Mouse (Mus musculus) MEL (cell line): ENCODE measurements around the gene Slc45a1. TPM values are rescaled to one million over a fixed set of nuclear protein-coding genes. Genes with fewer than 3 reads are reported as not detected.

Experiments used
- DNase-seq: peaks from one replicate; pipeline ENCODE4 v3.0.0; 2011; ENCODE audit warnings: low read depth, low spot score
- H3K27ac ChIP-seq: 2 replicates; pipeline ENCODE4 v1.5.1; 2012; ENCODE audit warnings: low read depth, mild to moderate bottlenecking, control low read depth, low read length, moderate library complexity; ENCODE audit not compliant: control insufficient read depth
- H3K27me3 ChIP-seq, 2 experiments: fragments of 150-350 bp in 1 of 2; sonication (generic) in 1 of 2; 2 replicates each; pipeline ENCODE4 v1.6.1; 2012; ENCODE audit warnings: low read length in 2 of 2, mild to moderate bottlenecking in 2 of 2, improper control_type of control experiment in 1 of 2, moderate library complexity in 1 of 2; ENCODE audit not compliant: insufficient read depth in 2 of 2, control insufficient read depth in 1 of 2
- H3K36me3 ChIP-seq, 2 experiments: 2 replicates each; pipeline ENCODE4 v1.6.1; 2012 to 2014; ENCODE audit warnings: low read length in 2 of 2, improper control_type of control experiment in 1 of 2, inconsistent platforms in 1 of 2, mild to moderate bottlenecking in 1 of 2; ENCODE audit not compliant: insufficient read depth in 2 of 2, control insufficient read depth in 1 of 2
- H3K4me1 ChIP-seq, 2 experiments: fragments of 150-350 bp in 1 of 2; sonication (generic) in 1 of 2; 2 replicates each; pipeline ENCODE4 v1.6.1; 2012; ENCODE audit warnings: low read length in 2 of 2, improper control_type of control experiment in 1 of 2, mild to moderate bottlenecking in 1 of 2; ENCODE audit not compliant: insufficient read depth in 2 of 2, control insufficient read depth in 1 of 2
- H3K4me3 ChIP-seq, 2 experiments: fragments of 150-350 bp in 1 of 2; sonication (generic) in 1 of 2; 2 replicates each; pipeline ENCODE4 v1.5.1; 2012; ENCODE audit warnings: low read depth in 2 of 2, low read length in 2 of 2, mild to moderate bottlenecking in 2 of 2, moderate library complexity in 2 of 2, control low read depth in 1 of 2, improper control_type of control experiment in 1 of 2; ENCODE audit not compliant: control insufficient read depth in 1 of 2, insufficient read depth in 1 of 2
- H3K79me2 ChIP-seq: 2 replicates; pipeline ENCODE4 v1.6.1; 2012; ENCODE audit warnings: mild to moderate bottlenecking, low read length, moderate library complexity; ENCODE audit not compliant: control insufficient read depth, poor library complexity, insufficient read depth
- H3K9ac ChIP-seq: 2 replicates; pipeline ENCODE4 v1.6.1; 2012; ENCODE audit warnings: low read depth, mild to moderate bottlenecking, control low read depth, low read length, moderate library complexity; ENCODE audit not compliant: control insufficient read depth, poor library complexity, severe bottlenecking
- H3K9me3 ChIP-seq: fragments of 150-350 bp; sonication (generic); replicated peaks from 2 replicates; pipeline ENCODE4 v1.6.1; 2012; ENCODE audit warnings: mild to moderate bottlenecking, low read length, improper control_type of control experiment, moderate library complexity; ENCODE audit not compliant: insufficient read depth
- BHLHE40 ChIP-seq: IDR thresholded peaks from 2 replicates; pipeline ENCODE4 v1.6.1; 2012; ENCODE audit warnings: low read depth, mild to moderate bottlenecking, inconsistent platforms, low read length, improper control_type of control experiment, borderline replicate concordance
- CHD2 ChIP-seq: IDR thresholded peaks from 2 replicates; pipeline ENCODE4 v1.6.1; 2011; ENCODE audit warnings: low read length, improper control_type of control experiment
- CTCF ChIP-seq, 3 experiments: IDR thresholded peaks in 2 of 3; conservative IDR thresholded peaks in 1 of 3; 2 replicates each; pipeline ENCODE4 v1.5.1; 2011 to 2012; ENCODE audit warnings: low read length in 3 of 3, low read depth in 2 of 3, mild to moderate bottlenecking in 2 of 3, improper control_type of control experiment in 1 of 3, inconsistent platforms in 1 of 3, mixed read lengths in 1 of 3, moderate library complexity in 1 of 3; ENCODE audit not compliant: control insufficient read depth in 1 of 3, insufficient read depth in 1 of 3, poor library complexity in 1 of 3, severe bottlenecking in 1 of 3
- GATA1 ChIP-seq: IDR thresholded peaks from 2 replicates; pipeline ENCODE4 v1.6.1; 2011; ENCODE audit warnings: low read depth, low read length, improper control_type of control experiment
- HCFC1 ChIP-seq: IDR thresholded peaks from 2 replicates; pipeline ENCODE4 v1.6.1; 2012; ENCODE audit warnings: low read depth, mild to moderate bottlenecking, inconsistent platforms, low read length, improper control_type of control experiment, moderate library complexity
- JUND ChIP-seq: IDR thresholded peaks from 2 replicates; pipeline ENCODE4 v1.6.1; 2011; ENCODE audit warnings: low read depth, mild to moderate bottlenecking, improper control_type of control experiment, low read length
- KAT2A ChIP-seq: conservative IDR thresholded peaks from 2 replicates; pipeline ENCODE4 v1.6.1; 2012; ENCODE audit warnings: low read depth, low read length, improper control_type of control experiment, inconsistent platforms
- MAX ChIP-seq: IDR thresholded peaks from 2 replicates; pipeline ENCODE4 v1.6.1; 2011; ENCODE audit warnings: low read length, improper control_type of control experiment
- MXI1 ChIP-seq: IDR thresholded peaks from 2 replicates; pipeline ENCODE4 v1.6.1; 2011; ENCODE audit warnings: mild to moderate bottlenecking, low read depth, low read length, improper control_type of control experiment
- POLR2AphosphoS5 ChIP-seq: IDR thresholded peaks from 2 replicates; pipeline ENCODE4 v1.6.1; 2012; ENCODE audit warnings: low read depth, borderline replicate concordance, mild to moderate bottlenecking, inconsistent platforms, low read length, moderate library complexity, mixed read lengths
- RAD21 ChIP-seq: IDR thresholded peaks from 2 replicates; pipeline ENCODE4 v1.6.1; 2011; ENCODE audit warnings: mild to moderate bottlenecking, low read depth, low read length, improper control_type of control experiment
- SIN3A ChIP-seq: IDR thresholded peaks from 2 replicates; pipeline ENCODE4 v1.6.1; 2012; ENCODE audit warnings: low read length, improper control_type of control experiment, inconsistent platforms
- SMC3 ChIP-seq: IDR thresholded peaks from 2 replicates; pipeline ENCODE4 v1.6.1; 2011; ENCODE audit warnings: low read depth, low read length, improper control_type of control experiment
- TBP ChIP-seq: IDR thresholded peaks from 2 replicates; pipeline ENCODE4 v1.8.0; 2011; ENCODE audit warnings: low read depth, low read length, improper control_type of control experiment
- ZC3H11A ChIP-seq: IDR thresholded peaks from 2 replicates; pipeline ENCODE4 v1.6.1; 2012; ENCODE audit warnings: low read depth, mild to moderate bottlenecking, inconsistent platforms, low read length, improper control_type of control experiment
- ZKSCAN1 ChIP-seq: IDR thresholded peaks from 2 replicates; pipeline ENCODE4 v1.6.1; 2012; ENCODE audit warnings: low read depth, mild to moderate bottlenecking, inconsistent platforms, low read length, improper control_type of control experiment, moderate library complexity
- polyA plus RNA-seq, 2 experiments: library from polyadenylated mRNA; stranded (reverse) in 1 of 2; unstranded in 1 of 2; fragments of >175 nt in 1 of 2; fragments of >200 nt in 1 of 2; gene quantifications; 2 replicates each; pipeline versions ENCODE4 v1.2.1 to v1.2.4; 2012; ENCODE audit warnings: low replicate concordance in 2 of 2, low read depth in 1 of 2; ENCODE audit not compliant: insufficient read length in 2 of 2, insufficient read depth in 1 of 2, missing spikeins in 1 of 2
- total RNA-seq: library from RNA; depleted of rRNA; stranded (reverse); fragments of 300-350 nt; gene quantifications from 2 replicates; pipeline ENCODE4 v1.2.3, GENCODE M21; 2012

Slc45a1 gene
- total and polyA plus RNA-seq, 3 experiments, result not detected

- no peak overlapping the region for H3K4me3 ChIP-seq
- no peaks in the 10 kb centered on the region for H3K9me3 ChIP-seq
- H3K36me3 ChIP-seq, result no peaks in the 10 kb centered on the region
- no peak overlapping the region for H3K27ac ChIP-seq
- H3K9ac ChIP-seq, result no peak overlapping the region
- no peaks in the 10 kb centered on the region for H3K79me2 ChIP-seq
- TF ChIP-seq GATA1 (no peak), ZC3H11A (peak; percentile 85), CTCF (IDR thresholded peaks at IDR 0.05 in 2 of 3, conservative IDR thresholded peaks at IDR 0.05 in 1 of 3; ENCODE audit: control insufficient read depth in 1 of 3, insufficient read depth in 1 of 3, low read depth in 2 of 3, low read length in 3 of 3, poor library complexity in 1 of 3, severe bottlenecking in 1 of 3) (peak; percentile 93 to 96 (median 96)), RAD21 (peak; percentile 86), JUND (no peak), HCFC1 (no peak), MAX (no peak), SIN3A (no peak), SMC3 (peak; percentile 93), BHLHE40 (no peak)
- peak; percentile 72 for DNase-seq
- no peaks in the 10 kb centered on the region; a peak in 1 of 4 replicates for H3K4me1 ChIP-seq
- 0 out of 4 replicates have a peak, but pooled peaks cover 0 to 1% of the 10 kb centered on the region in 2 experiments for H3K27me3 ChIP-seq
These were observed 25.8 kb downstream of the Slc45a1 start for GRCm38 (mm10) chr4:150625951-150626732.

- H3K27ac ChIP-seq, result no peak overlapping the region
- no peak overlapping the region for H3K9ac ChIP-seq
- no peaks in the 10 kb centered on the region for H3K9me3 ChIP-seq
- no peaks in the 10 kb centered on the region; a peak in 1 of 4 replicates for H3K4me1 ChIP-seq
- no peaks in the 10 kb centered on the region for H3K27me3 ChIP-seq
- no peaks in the 10 kb centered on the region for H3K79me2 ChIP-seq
- DNase-seq, result peak; percentile 62
- no peak for TF ChIP-seq POLR2AphosphoS5
- TF ChIP-seq CTCF (IDR thresholded peaks at IDR 0.05 in 2 of 3, conservative IDR thresholded peaks at IDR 0.05 in 1 of 3; ENCODE audit: control insufficient read depth in 1 of 3, insufficient read depth in 1 of 3, low read depth in 2 of 3, low read length in 3 of 3, poor library complexity in 1 of 3, severe bottlenecking in 1 of 3), result peak; percentile 66 to 74 (median 69)
- no peak for TF ChIP-seq KAT2A
- no peak for TF ChIP-seq MXI1
- no peak for TF ChIP-seq CHD2
- peak; percentile 46 for TF ChIP-seq RAD21
- TF ChIP-seq ZKSCAN1, result no peak
- no peak for TF ChIP-seq TBP
- peak; percentile 46 for TF ChIP-seq ZC3H11A
- peak; percentile 69 for TF ChIP-seq SMC3
- H3K36me3 ChIP-seq, result no peaks in the 10 kb centered on the region
- no peak overlapping the region for H3K4me3 ChIP-seq
These were observed 26.5 kb downstream of the Slc45a1 start for GRCm38 (mm10) chr4:150625425-150625824.
